Mouse (Mus musculus): ENCODE measurements at regions not wholly inside any gene's neighbourhood (a gene's known extent, or its start where the extent isn't known, plus 50 kb on each side); places are given as distances from the start of the nearest gene placed in this dataset.

DNA sequence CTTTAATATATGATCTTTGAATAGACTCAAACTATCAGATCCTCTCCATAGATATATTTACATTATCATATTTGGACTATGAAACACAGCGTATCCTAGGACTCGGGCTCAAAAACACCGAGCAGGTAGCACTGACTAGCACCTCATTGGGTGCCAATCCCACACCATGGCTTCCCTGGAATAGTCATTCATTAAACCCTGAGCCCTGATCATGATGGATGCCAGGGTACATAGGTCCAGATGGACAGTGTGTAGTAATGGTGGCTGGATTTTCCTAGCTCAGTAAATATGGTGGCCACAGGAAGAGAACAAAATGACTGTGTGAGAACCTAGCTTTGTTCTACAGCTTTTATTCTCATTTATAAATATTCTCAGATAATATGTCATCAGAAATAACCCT is 390.1 kb upstream of the Nr2f2 start:
- DNase-seq (ENCODE audit: low read depth, low spot score), result no peak

- no peak for DNase-seq (ENCODE audit: low read depth, low spot score)
Observed at GRCm38 (mm10) chr7:70754826-70755225, 388.3 kb upstream of the Nr2f2 start.

DNA sequence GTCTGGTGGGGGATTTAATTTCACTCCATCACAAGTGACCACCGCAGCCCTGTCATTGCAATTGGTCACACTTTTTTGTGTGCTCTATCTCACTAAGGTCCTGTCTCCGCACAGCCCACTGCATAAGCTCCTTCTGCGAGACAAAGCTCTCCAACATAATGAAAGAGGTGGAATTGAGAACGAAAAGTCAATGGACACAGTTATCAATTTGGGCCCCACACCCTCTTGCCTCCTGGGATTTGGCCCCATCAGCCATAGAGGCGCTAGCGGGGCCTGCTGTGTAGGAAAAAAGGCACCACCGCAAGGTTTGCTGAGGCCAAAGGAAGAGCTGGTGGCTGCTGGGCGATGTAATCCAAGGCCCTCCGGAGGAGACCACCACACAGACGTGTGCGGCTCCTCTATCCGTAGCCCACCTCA is 386.3 kb upstream of the Nr2f2 start:
- no peak for DNase-seq (ENCODE audit: low read depth, low spot score)

GRCm38 (mm10) chr7:70748884-70749283 is 382.3 kb upstream of the Nr2f2 start:
- no peak for DNase-seq (ENCODE audit: low read depth, low spot score)

GRCm38 (mm10) chr7:70748345-70748744 is 381.8 kb upstream of the Nr2f2 start:
- no peak for DNase-seq (ENCODE audit: low read depth, low spot score)

DNA sequence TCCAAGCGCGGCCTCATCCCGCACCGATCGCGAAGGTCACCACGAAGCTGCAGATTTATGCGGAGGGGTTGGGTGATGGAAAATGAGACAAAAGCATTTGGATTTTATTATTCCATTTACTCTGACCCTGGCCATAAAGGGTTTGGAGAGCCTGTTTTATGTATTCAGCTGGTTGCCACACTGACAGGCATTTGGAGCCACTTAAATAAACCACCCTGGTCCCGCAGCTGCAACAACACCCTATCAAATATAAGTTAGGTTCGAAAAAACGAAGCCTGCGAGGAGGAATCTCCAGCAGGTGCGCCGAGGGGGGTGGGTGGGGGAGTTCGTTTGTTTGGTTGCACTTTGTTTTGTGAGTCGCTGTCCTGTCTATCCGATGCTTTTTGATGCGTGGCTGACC is 377.8 kb upstream of the Nr2f2 start:
- no peak for DNase-seq (ENCODE audit: low read depth, low spot score)

DNA sequence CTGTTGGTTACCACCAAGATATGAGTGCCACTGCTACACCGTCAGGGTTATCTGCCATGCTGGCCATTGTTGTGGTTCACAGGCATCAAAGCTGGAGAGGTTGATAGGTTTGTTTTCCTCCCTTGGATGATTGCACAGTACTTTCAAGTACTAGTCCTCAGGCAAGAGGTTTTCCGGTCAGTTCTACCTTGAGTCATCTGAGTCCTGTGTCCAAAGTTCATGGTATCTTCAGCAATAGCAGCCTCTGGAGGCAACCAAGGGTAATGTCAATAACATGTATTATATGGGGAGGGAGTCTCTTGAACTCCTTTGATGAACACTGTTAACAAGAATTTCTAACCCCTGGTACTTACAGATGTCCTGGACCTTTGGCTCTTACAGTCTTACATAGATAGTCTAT is 369.1 kb upstream of the Nr2f2 start:
- DNase-seq (ENCODE audit: low read depth, low spot score), result peak; percentile 39

- DNase-seq (ENCODE audit: low read depth, low spot score), result no peak
Observed at GRCm38 (mm10) chr7:70733501-70733900, 367.0 kb upstream of the Nr2f2 start.

DNA sequence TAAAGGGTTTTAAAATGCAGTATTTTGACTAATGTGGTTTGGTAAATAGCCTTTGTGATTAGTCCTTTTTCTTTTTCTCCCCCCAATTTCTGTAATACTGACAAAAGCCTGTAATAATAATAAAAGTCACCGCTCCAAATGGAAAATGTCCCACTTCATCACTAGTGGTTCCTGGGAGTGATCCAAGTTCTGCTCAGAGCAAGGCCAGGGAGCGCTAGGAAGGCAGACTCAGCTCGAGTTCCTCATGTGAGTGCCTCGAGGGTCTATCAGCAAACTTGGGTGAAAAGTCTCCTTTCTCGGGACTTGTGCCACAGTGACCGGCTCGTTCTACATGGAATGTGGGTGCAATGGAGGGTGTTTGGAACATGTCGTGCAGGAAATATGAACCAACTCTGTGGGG is 363.4 kb upstream of the Nr2f2 start:
- DNase-seq (ENCODE audit: low read depth, low spot score), result no peak

- DNase-seq (ENCODE audit: low read depth, low spot score), result no peak
Observed at GRCm38 (mm10) chr7:70718149-70718765, 351.7 kb upstream of the Nr2f2 start.

DNA sequence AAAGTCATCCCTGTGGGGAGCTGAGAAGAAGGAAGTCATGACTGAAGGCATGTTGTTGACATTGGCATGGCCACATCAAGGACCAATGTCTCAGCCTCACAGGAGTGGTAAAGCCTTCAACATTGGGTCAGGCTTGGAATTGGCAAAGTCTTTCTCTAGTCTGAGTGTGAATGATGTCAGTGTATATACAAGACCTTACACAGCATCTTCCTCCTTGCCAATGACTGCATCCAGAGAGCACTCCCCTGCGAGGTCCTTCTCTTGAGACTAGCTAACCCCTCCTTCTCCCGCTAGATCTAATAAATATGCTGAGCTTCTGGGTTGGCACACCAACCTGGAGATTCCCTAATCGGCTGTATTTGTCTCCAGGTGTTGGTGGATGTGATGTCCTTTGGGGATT is 351.1 kb upstream of the Nr2f2 start:
- no peak for DNase-seq (ENCODE audit: low read depth, low spot score)

DNA sequence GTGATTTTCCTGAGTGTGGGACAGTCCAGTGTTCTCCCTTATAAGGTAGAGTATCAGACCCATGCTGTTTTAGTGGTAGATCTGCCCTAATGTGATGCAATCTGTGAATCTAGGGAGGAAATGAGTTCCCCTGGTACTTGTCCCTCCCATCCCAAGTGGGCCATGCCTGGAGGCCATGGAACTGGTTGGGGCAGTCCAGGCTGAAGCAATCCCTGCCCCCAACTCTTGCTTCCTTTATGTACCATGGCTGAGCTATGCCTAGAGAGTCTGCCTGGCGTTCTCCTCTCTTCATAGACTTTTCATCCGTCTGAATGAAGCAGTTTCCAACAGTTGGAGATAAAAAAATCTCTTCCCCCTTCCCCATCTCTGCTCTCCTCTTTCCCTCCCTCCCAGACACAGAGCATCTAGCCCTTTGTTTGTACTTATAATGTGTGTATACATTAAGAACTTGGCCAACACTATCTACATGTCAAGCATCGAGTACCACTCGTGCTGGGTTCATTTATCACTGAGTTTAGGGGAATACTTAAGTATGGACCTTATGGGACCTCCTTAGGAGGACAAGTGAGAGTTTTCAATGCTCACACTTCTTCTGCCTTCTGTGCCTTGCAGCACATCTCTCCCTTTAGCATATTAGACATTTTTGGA is 350.4 kb upstream of the Nr2f2 start:
- peak; percentile 25 for DNase-seq (ENCODE audit: low read depth, low spot score)

DNA sequence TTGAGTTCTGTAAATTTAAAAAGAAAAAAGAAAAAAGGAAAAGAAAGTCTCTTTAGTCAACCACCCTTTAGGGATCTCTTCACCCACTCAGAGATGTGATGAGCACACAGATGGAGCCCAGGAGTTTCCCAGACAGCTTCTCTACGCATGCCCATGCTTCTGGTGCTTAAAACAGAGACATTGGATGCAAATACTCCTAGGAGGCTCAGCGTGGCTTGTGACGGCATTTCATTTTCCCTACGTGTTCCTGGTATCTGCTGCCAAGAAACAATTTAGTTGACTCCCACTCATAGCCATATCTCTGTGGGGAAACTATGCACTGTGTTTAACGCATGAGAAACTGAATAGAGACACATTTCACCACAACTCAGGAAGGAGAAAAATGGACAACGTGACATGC is 345.6 kb upstream of the Nr2f2 start:
- no peak for DNase-seq (ENCODE audit: low read depth, low spot score)

- no peak for DNase-seq (ENCODE audit: low read depth, low spot score)
Observed at GRCm38 (mm10) chr7:70706281-70706680, 339.7 kb upstream of the Nr2f2 start.

DNA sequence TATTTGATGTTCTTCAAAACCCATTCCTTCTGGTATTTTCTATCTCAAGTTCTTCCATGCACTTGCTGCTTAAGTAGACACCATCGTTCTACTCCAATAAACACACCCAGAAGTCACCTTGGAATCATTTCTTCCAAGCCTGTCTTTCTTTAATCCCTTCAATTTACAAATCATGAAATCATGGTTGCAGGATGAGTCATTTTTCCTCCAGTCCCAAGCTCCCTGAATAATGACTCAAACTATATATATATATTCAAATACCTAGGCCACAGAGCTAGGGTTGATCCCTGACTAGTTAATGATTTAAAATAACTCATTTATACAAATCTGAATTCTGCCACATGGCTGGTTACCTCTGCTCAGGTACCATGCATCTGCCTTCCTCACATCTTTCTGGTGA is 337.2 kb upstream of the Nr2f2 start:
- DNase-seq (ENCODE audit: low read depth, low spot score), result peak; percentile 52

GRCm38 (mm10) chr7:70700461-70700860 is 333.9 kb upstream of the Nr2f2 start:
- no peak for DNase-seq (ENCODE audit: low read depth, low spot score)

DNA sequence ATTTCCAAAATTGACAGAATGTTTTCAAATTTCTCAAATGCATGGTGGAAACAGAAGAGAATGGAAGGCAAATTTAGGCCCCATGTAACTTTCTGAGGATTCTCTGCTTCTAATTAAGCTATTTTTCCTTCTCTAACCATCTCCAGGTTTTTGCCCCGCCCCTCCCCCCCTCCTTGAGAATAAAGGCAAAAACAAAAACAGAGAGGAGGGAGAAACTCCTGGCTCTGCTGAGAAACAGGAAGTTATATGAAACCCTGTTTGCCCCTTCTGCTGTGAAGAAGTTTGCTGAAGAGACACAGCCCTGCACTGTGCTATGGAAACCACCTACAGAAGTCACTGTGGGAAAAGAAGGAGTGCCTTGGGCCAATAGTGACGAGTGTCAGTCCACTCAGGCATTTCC is 332.9 kb upstream of the Nr2f2 start:
- no peak for DNase-seq (ENCODE audit: low read depth, low spot score)

DNA sequence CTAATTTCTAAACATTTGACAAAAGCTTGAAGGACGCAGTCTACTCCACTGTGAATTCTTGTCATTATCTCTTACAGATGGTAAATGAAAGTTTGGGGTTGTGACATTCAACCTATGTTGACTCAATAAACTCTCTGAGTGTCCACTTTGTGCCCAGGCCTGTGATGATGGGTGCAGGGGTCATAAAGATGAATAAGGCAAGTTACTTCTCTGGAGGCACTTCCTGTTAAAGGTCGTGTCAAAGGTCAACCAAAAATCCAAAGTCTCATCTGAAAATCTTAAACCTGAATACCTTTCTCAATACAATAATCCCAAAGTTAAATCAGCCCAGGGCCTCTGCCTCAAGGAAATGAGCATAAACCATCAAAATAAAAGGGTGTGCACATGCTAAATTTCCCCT is 332.5 kb upstream of the Nr2f2 start:
- DNase-seq (ENCODE audit: low read depth, low spot score), result no peak

GRCm38 (mm10) chr7:70692160-70692559 is 325.6 kb upstream of the Nr2f2 start:
- peak; percentile 4 for DNase-seq (ENCODE audit: low read depth, low spot score)

GRCm38 (mm10) chr7:70690845-70691244 is 324.3 kb upstream of the Nr2f2 start:
- no peak for DNase-seq (ENCODE audit: low read depth, low spot score)

GRCm38 (mm10) chr7:70669065-70669464 is 302.5 kb upstream of the Nr2f2 start:
- DNase-seq (ENCODE audit: low read depth, low spot score), result no peak

DNA sequence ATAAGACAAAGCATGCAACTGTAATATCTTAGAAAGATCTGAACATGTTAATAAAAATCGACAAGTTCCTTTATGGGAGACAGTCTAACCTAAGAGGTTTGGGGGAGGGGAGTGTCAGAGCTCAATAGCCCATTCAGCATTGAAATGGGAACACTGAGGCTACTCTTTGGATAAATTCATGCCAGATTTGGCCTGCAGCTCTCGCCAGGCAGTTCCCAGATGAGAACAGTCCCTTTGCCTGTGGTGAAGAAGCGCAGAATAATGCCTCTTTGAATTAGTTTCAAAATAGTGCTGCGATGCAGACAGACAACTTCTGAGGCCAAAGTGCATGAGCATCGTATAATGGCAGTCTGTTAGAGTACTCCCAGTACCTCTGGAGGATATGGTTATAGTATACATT is 293.6 kb upstream of the Nr2f2 start:
- no peak for DNase-seq (ENCODE audit: low read depth, low spot score)

DNA sequence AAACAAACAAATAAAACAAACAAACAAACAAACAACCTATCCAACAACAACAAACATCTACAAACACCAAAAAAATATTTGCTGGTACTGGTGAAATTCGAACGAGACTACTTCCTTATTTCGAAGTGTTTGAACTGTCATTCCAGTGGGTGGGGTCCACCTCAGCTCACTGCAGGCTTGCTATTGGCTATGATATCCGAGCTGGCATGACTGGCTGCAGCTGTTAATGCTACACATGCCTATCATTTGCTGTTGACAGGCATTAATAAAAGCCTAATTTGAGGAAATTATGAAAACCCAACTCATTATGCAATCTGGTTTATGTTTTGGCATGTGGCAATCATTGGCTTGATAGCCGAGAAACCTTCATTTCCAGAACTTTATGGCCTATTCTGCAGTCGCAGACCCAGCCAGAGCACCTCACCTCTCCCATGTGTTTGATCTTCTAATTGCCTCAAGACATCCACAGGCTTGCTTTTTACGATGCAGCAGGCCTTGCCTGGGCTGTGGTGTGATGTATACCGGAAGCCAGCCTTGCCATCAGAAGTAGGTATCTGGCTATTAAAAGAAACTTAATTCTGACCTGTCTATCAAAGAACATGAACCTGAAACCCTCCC is 283.3 kb upstream of the Nr2f2 start:
- DNase-seq (ENCODE audit: low read depth, low spot score), result no peak
